Mouse (Mus musculus): Measurements from ENCODE around the gene Cradd. TPM values are rescaled to one million over a fixed set of nuclear protein-coding genes. Genes with fewer than 3 reads are reported as not detected.

Cradd gene
- polyA plus RNA-seq, 1 experiment: 9.5 TPM

- no peak for TF ChIP-seq POLR2A (IDR thresholded peaks at IDR 0.05; ENCODE audit: insufficient read length, low read depth)
- no peak for TF ChIP-seq SRF (IDR thresholded peaks at IDR 0.05; ENCODE audit: control insufficient read depth, insufficient read length, low read depth)
- no peak for TF ChIP-seq MYOD1 (IDR thresholded peaks at IDR 0.05; ENCODE audit: control insufficient read depth in 1 of 3, insufficient read length in 2 of 3, low read depth in 2 of 3)
- TF ChIP-seq MAX (IDR thresholded peaks at IDR 0.05; ENCODE audit: low read depth): no peak
- TF ChIP-seq USF1 (IDR thresholded peaks at IDR 0.05; ENCODE audit: low read depth): no peak
- TF ChIP-seq TCF3 (IDR thresholded peaks at IDR 0.05; ENCODE audit: insufficient read length, low read depth): no peak
- no peak for TF ChIP-seq E2F4 (IDR thresholded peaks at IDR 0.05; ENCODE audit: insufficient read depth)
- TF ChIP-seq POLR2AphosphoS2 (IDR thresholded peaks at IDR 0.05; ENCODE audit: insufficient read length, low read depth): no peak
- TF ChIP-seq TCF12 (IDR thresholded peaks at IDR 0.05; ENCODE audit: insufficient read depth, poor library complexity, severe bottlenecking): no peak
- TF ChIP-seq CEBPB (IDR thresholded peaks at IDR 0.05; ENCODE audit: insufficient read depth, poor library complexity, severe bottlenecking): no peak
- TF ChIP-seq REST (IDR thresholded peaks at IDR 0.05; ENCODE audit: insufficient read depth, insufficient read length): no peak
- TF ChIP-seq MYOG (IDR thresholded peaks at IDR 0.05; ENCODE audit: control insufficient read depth in 1 of 3, insufficient read depth in 1 of 3, insufficient read length in 2 of 3, low read depth in 2 of 3): no peak
- no peaks in the 10 kb centered on the region for H3K79me2 ChIP-seq (ENCODE audit: control insufficient read depth, insufficient read depth)
- H3K36me3 ChIP-seq (ENCODE audit: control insufficient read depth, insufficient read depth): no peaks in the 10 kb centered on the region
- no peaks in the 10 kb centered on the region for H3K27me3 ChIP-seq (ENCODE audit: control insufficient read depth, insufficient read depth, insufficient read length)
- no peak overlapping the region for H3ac ChIP-seq (ENCODE audit: control insufficient read depth, insufficient read length)
- H3K4me3 ChIP-seq: no peak overlapping the region
- H3K4me2 ChIP-seq (ENCODE audit: low read depth): no peak overlapping the region
These were observed 44.2 kb upstream of the Cradd start for GRCm38 (mm10) chr10:95368151-95368550.

GRCm38 (mm10) chr10:95367661-95368089 lies 43.7 kb upstream of the Cradd start:
- no peaks in the 10 kb centered on the region for H3K79me2 ChIP-seq (ENCODE audit: control insufficient read depth, insufficient read depth)
- H3K4me3 ChIP-seq: no peak overlapping the region
- TF ChIP-seq POLR2A (IDR thresholded peaks at IDR 0.05; ENCODE audit: insufficient read length, low read depth) (no peak), TCF12 (IDR thresholded peaks at IDR 0.05; ENCODE audit: insufficient read depth, poor library complexity, severe bottlenecking) (no peak), POLR2AphosphoS2 (IDR thresholded peaks at IDR 0.05; ENCODE audit: insufficient read length, low read depth) (no peak), REST (IDR thresholded peaks at IDR 0.05; ENCODE audit: insufficient read depth, insufficient read length) (no peak), MYOG (IDR thresholded peaks at IDR 0.05; ENCODE audit: control insufficient read depth in 1 of 3, insufficient read depth in 1 of 3, insufficient read length in 2 of 3, low read depth in 2 of 3) (no peak), MAX (IDR thresholded peaks at IDR 0.05; ENCODE audit: low read depth) (no peak), SRF (IDR thresholded peaks at IDR 0.05; ENCODE audit: control insufficient read depth, insufficient read length, low read depth) (no peak), TCF3 (IDR thresholded peaks at IDR 0.05; ENCODE audit: insufficient read length, low read depth) (no peak), MYOD1 (IDR thresholded peaks at IDR 0.05; ENCODE audit: control insufficient read depth in 1 of 3, insufficient read length in 2 of 3, low read depth in 2 of 3) (no peak), USF1 (IDR thresholded peaks at IDR 0.05; ENCODE audit: low read depth) (no peak), E2F4 (IDR thresholded peaks at IDR 0.05; ENCODE audit: insufficient read depth) (no peak), CEBPB (IDR thresholded peaks at IDR 0.05; ENCODE audit: insufficient read depth, poor library complexity, severe bottlenecking) (no peak)
- H3ac ChIP-seq (ENCODE audit: control insufficient read depth, insufficient read length): no peak overlapping the region
- no peak overlapping the region for H3K4me2 ChIP-seq (ENCODE audit: low read depth)
- no peaks in the 10 kb centered on the region for H3K36me3 ChIP-seq (ENCODE audit: control insufficient read depth, insufficient read depth)
- H3K27me3 ChIP-seq (ENCODE audit: control insufficient read depth, insufficient read depth, insufficient read length): no peaks in the 10 kb centered on the region

DNA sequence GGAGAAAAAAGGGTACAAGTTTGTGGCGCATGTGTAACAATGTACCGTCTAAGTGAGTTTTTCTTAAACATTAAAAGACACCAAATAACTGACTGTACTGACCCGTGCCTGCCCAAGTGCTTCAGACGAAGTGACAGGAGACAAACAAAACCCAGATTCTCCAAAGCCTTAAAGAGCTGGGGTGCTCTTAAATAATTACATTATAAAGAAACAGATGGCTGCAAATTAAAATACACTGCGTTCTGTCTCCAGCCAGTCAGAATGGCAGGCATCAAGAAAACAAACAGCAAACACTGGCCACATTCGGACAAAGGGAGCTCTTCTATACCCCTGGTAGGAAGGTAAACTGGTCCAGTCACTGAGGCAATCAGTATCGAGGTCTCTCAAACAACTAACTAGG lies 43.3 kb upstream of the Cradd start:
- no peak overlapping the region for H3ac ChIP-seq (ENCODE audit: control insufficient read depth, insufficient read length)
- TF ChIP-seq TCF12 (IDR thresholded peaks at IDR 0.05; ENCODE audit: insufficient read depth, poor library complexity, severe bottlenecking): no peak
- H3K79me2 ChIP-seq (ENCODE audit: control insufficient read depth, insufficient read depth): no peaks in the 10 kb centered on the region
- no peaks in the 10 kb centered on the region for H3K27me3 ChIP-seq (ENCODE audit: control insufficient read depth, insufficient read depth, insufficient read length)
- no peak overlapping the region for H3K4me3 ChIP-seq
- no peak overlapping the region for H3K4me2 ChIP-seq (ENCODE audit: low read depth)
- no peaks in the 10 kb centered on the region for H3K36me3 ChIP-seq (ENCODE audit: control insufficient read depth, insufficient read depth)

GRCm38 (mm10) chr10:95362326-95362725 lies 38.4 kb upstream of the Cradd start:
- Histone ChIP-seq H3K4me2 (ENCODE audit: low read depth) (peak overlapping the region; percentile 38), H3K4me3 (no peak overlapping the region), H3ac (ENCODE audit: control insufficient read depth, insufficient read length) (no peak overlapping the region), H3K27me3 (ENCODE audit: control insufficient read depth, insufficient read depth, insufficient read length) (no peaks in the 10 kb centered on the region), H3K36me3 (ENCODE audit: control insufficient read depth, insufficient read depth) (no peaks in the 10 kb centered on the region), H3K79me2 (ENCODE audit: control insufficient read depth, insufficient read depth) (no peaks in the 10 kb centered on the region)
- no peak for TF ChIP-seq MYOD1 (IDR thresholded peaks at IDR 0.05; ENCODE audit: control insufficient read depth in 1 of 3, insufficient read length in 2 of 3, low read depth in 2 of 3)
- no peak for TF ChIP-seq TCF12 (IDR thresholded peaks at IDR 0.05; ENCODE audit: insufficient read depth, poor library complexity, severe bottlenecking)
- TF ChIP-seq POLR2A (IDR thresholded peaks at IDR 0.05; ENCODE audit: insufficient read length, low read depth): no peak
- TF ChIP-seq MAX (IDR thresholded peaks at IDR 0.05; ENCODE audit: low read depth): no peak
- no peak for TF ChIP-seq SRF (IDR thresholded peaks at IDR 0.05; ENCODE audit: control insufficient read depth, insufficient read length, low read depth)
- no peak for TF ChIP-seq POLR2AphosphoS2 (IDR thresholded peaks at IDR 0.05; ENCODE audit: insufficient read length, low read depth)
- TF ChIP-seq USF1 (IDR thresholded peaks at IDR 0.05; ENCODE audit: low read depth): no peak
- TF ChIP-seq MYOG (IDR thresholded peaks at IDR 0.05; ENCODE audit: control insufficient read depth in 1 of 3, insufficient read depth in 1 of 3, insufficient read length in 2 of 3, low read depth in 2 of 3): no peak
- TF ChIP-seq REST (IDR thresholded peaks at IDR 0.05; ENCODE audit: insufficient read depth, insufficient read length): no peak
- TF ChIP-seq CEBPB (IDR thresholded peaks at IDR 0.05; ENCODE audit: insufficient read depth, poor library complexity, severe bottlenecking): no peak
- no peak for TF ChIP-seq E2F4 (IDR thresholded peaks at IDR 0.05; ENCODE audit: insufficient read depth)
- no peak for TF ChIP-seq TCF3 (IDR thresholded peaks at IDR 0.05; ENCODE audit: insufficient read length, low read depth)

GRCm38 (mm10) chr10:95361260-95361841 lies 37.4 kb upstream of the Cradd start:
- Histone ChIP-seq H3K36me3 (ENCODE audit: control insufficient read depth, insufficient read depth) (no peaks in the 10 kb centered on the region), H3ac (ENCODE audit: control insufficient read depth, insufficient read length) (no peak overlapping the region), H3K4me2 (ENCODE audit: low read depth) (peak overlapping the region; percentile 38), H3K79me2 (ENCODE audit: control insufficient read depth, insufficient read depth) (no peaks in the 10 kb centered on the region), H3K4me3 (no peak overlapping the region), H3K27me3 (ENCODE audit: control insufficient read depth, insufficient read depth, insufficient read length) (no peaks in the 10 kb centered on the region)
- TF ChIP-seq POLR2AphosphoS2 (IDR thresholded peaks at IDR 0.05; ENCODE audit: insufficient read length, low read depth) (no peak), MAX (IDR thresholded peaks at IDR 0.05; ENCODE audit: low read depth) (no peak), MYOG (IDR thresholded peaks at IDR 0.05; ENCODE audit: control insufficient read depth in 1 of 3, insufficient read depth in 1 of 3, insufficient read length in 2 of 3, low read depth in 2 of 3) (no peak)
